Mouse (Mus musculus): ENCODE results near the gene Traip.
A peak's percentile ranks its signal among the peaks of the same experiment; 100 is the strongest.
"Not testable (repeated sequence)": the region's sequence is repeated elsewhere in the genome, so short reads cannot be mapped to it uniquely, and the experiment has no call there.

The Traip gene

DNA sequence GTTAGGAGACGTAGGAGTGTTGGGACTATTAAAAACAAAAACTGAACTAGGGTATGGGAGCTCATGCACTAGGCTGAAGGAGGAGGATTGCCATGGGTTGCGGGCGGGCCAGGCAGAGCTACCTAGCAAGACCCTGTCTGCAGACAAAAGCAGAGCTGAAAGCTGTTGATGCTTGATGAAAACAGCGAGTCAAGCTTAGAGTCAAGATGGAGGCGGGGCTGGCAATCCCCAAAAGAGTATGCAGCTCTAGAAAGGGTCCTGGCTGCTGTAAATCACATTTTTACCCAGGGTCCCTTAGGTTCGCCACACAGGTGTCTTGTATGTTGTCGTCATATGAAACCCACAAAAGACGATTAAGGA, 53.6 kb downstream of the Traip start:
- DNase-seq: peak; percentile 46

DNA sequence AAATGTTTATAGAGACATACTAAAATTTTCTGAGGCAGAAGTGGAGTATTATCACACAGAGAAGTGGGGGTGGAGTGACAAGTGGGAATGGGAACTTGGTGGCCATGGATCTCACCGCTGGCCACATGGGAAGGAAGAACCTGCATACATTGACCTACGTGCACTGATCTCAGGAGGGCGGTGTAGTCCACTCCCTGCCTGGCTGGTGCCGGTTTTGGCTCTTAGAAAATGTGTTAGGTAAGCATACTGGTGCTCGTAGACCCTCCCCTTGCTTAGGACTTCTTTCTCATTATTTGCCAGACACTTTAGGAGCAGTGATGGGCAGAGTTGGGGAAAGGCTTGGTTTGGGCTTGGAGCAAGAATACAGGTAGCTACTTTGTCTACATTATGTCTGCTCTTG, 58.1 kb downstream of the Traip start:
- DNase-seq: no peak

DNA sequence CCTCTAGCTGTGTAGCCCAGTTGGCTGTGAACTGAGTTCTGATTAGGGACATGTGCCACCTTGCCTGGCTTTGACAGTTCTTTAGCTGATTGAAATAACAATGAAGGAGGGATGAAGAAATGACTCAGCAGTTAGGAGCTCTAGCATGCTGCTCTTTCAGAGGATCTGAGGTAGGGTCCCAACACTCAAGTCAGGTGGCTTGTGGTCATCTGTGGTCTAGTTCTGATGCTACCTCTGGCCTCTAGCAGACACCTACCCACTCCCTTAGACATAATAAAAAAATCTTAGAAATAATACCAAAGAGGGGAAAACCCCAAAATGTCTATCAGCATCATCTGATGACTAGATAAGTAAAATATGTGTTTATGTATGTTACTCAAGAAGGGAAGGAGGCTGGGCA, 60.4 kb downstream of the Traip start:
- no peak for DNase-seq

DNA sequence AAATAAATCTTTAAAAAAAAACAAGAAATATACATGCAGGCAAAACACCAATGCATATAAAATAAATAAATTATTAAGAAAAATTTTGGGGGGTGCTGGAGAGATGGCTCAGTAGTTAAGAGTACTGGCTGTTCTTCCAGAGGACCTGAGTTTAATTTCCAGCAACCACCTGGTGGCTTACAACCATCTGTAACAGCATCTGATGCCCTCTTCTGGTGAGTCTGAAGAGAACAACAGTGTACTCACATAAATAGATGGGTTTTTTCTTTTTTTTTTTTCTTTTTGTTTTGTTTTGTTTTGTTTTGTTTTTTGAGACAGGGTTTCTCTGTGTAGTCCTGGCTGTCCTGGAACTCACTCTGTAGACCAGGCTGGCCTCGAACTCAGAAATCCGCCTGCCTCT, 63.6 kb downstream of the Traip start:
- not testable (repeated sequence) for DNase-seq

DNA sequence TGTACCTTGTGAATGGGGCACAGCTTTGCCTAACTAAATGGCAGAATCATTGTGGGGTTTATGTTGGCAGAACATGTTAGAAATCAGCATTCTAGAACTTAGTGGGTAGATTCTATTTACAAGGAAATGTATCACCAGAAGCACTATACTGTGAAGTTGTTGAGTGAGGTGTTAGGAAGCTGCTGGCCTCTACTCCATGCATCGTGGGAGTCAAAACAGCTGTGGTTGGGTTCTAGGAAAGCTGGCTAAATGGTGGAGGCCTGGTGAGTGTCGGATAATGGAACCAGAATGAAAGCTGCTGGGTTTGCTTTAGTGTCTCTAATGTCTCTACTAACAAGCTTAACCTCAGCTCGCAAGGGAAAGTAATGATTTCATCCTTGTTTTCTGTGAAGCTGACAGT, 67.2 kb downstream of the Traip start:
- DNase-seq: no peak

DNA sequence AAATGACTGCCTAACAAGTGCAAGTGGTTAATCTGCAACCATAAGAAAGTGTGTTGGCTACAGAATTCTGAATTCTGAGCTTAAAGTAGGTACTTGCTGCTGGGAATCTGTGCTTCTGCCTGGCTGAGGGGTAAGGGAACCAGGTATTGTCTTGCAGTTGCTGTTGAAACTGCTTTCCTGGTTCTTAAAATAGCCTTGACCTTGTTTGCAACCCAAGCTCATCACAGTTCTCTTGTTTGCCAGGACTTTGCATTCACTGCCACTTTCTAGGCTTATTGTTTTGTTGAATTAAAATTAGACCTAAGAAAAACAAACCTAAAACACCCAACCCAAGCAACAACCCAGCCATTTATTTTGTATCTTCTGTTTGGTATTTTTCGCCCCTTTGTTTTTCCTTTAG, 70.8 kb downstream of the Traip start:
- DNase-seq: no peak

Measured in liver (tissue).